Mouse (Mus musculus) adrenal gland, postnatal 4 days (tissue): ENCODE measurements around the gene Asf1b. TPM values are rescaled to one million over a fixed set of nuclear protein-coding genes. Genes with fewer than 3 reads are reported as not detected.
"Not testable (repeated sequence)": the region's sequence is repeated elsewhere in the genome, so short reads cannot be mapped to it uniquely, and the experiment has no call there.

Source experiments
- DNase-seq, 2 experiments: peaks; one replicate each; pipeline ENCODE4 v3.0.0; 2021 to 2022; ENCODE audit warnings: low spot score in 2 of 2, mixed read lengths in 2 of 2
- total RNA-seq, 2 experiments: library from RNA; stranded (reverse); gene quantifications; 2 replicates each; pipeline ENCODE4 v1.2.3; 2021

The Asf1b gene
- total RNA-seq, 2 experiments from 2014 or later = 16.9 to 20.1 TPM

- no peak for DNase-seq
Measured at GRCm38 (mm10) chr8:83956789-83957188, 1.5 kb downstream of the Asf1b start.

- no peak for DNase-seq
Measured at GRCm38 (mm10) chr8:83964015-83964765, 8.9 kb downstream of the Asf1b start.

- no peak for DNase-seq
Measured at GRCm38 (mm10) chr8:83967701-83968100, 12.4 kb downstream of the Asf1b start.

- DNase-seq = no peak
Measured at GRCm38 (mm10) chr8:83971121-83971520, 15.8 kb downstream of the Asf1b start.

- no peak for DNase-seq
Measured at GRCm38 (mm10) chr8:83971661-83972060, 16.4 kb downstream of the Asf1b start.

- DNase-seq = peak; percentile 94 to 97
Measured at GRCm38 (mm10) chr8:83972150-83973120, 17.1 kb downstream of the Asf1b start, which contains the start of gene Prkaca. Gene Prkaca (plus strand): TSS chr8:83972993.

- DNase-seq = no peak
Measured at GRCm38 (mm10) chr8:83973161-83974031, 18.1 kb downstream of the Asf1b start.

- no peak for DNase-seq
Measured at GRCm38 (mm10) chr8:83974521-83974920, 19.2 kb downstream of the Asf1b start.

- no peak for DNase-seq
Measured at GRCm38 (mm10) chr8:83976101-83976630, 20.9 kb downstream of the Asf1b start.

- DNase-seq = no peak
Measured at GRCm38 (mm10) chr8:83976779-83977350, 21.6 kb downstream of the Asf1b start.

- DNase-seq = no peak
Measured at GRCm38 (mm10) chr8:83977646-83978045, 22.3 kb downstream of the Asf1b start.

- DNase-seq = no peak
Measured at GRCm38 (mm10) chr8:83978200-83978599, 22.9 kb downstream of the Asf1b start.

- DNase-seq = no peak
Measured at GRCm38 (mm10) chr8:83980250-83980649, 24.9 kb downstream of the Asf1b start.

GRCm38 (mm10) chr8:83980845-83981244 is 25.5 kb downstream of the Asf1b start:
- DNase-seq = no peak

GRCm38 (mm10) chr8:83981533-83981932 is 26.2 kb downstream of the Asf1b start:
- no peak for DNase-seq

GRCm38 (mm10) chr8:83982449-83982848 is 27.1 kb downstream of the Asf1b start:
- no peak for DNase-seq

- not testable (repeated sequence) for DNase-seq
Measured at GRCm38 (mm10) chr8:83983222-83983621, 27.9 kb downstream of the Asf1b start.

GRCm38 (mm10) chr8:83989243-83989642 is 33.9 kb downstream of the Asf1b start:
- DNase-seq = no peak

GRCm38 (mm10) chr8:83990170-83990569 is 34.9 kb downstream of the Asf1b start:
- no peak for DNase-seq

GRCm38 (mm10) chr8:83992488-83992887 is 37.2 kb downstream of the Asf1b start:
- no peak for DNase-seq
